Mouse (Mus musculus) embryonic facial prominence, embryonic 14.5 days (tissue): Measurements from ENCODE around the gene Lgi4. TPM values are rescaled to one million over a fixed set of nuclear protein-coding genes. Genes with fewer than 3 reads are reported as not detected.

ENCODE experiments used
- ATAC-seq: fragments of 200-750 bp; cut with Nextera tagmentation; 2 replicates; pipeline ENCODE4 v1.8.0; 2017; ENCODE audit warnings: low read depth, moderate number of reproducible peaks, moderate TSS enrichment
- DNase-seq: peaks from one replicate; pipeline ENCODE4 v3.0.0-alpha.2; 2015; ENCODE audit warnings: low spot score
- H3K27ac ChIP-seq: fragments of 300-500 bp; sonication (generic); replicated peaks from 2 replicates; pipeline ENCODE4 v1.5.1; 2014; ENCODE audit warnings: low read depth, mild to moderate bottlenecking, low read length, moderate library complexity
- H3K27me3 ChIP-seq: fragments of 300-500 bp; sonication (generic); replicated peaks from 2 replicates; pipeline ENCODE4 v1.6.1; 2014; ENCODE audit warnings: low read length; ENCODE audit not compliant: control insufficient read depth, insufficient read depth
- H3K36me3 ChIP-seq: fragments of 300-500 bp; sonication (generic); 2 replicates; pipeline ENCODE4 v1.6.1; 2014; ENCODE audit warnings: low read length, mixed read lengths; ENCODE audit not compliant: control insufficient read depth, insufficient read depth
- H3K4me1 ChIP-seq: fragments of 300-500 bp; sonication (generic); 2 replicates; pipeline ENCODE4 v1.6.1; 2014; ENCODE audit warnings: antibody characterized with exemption, low read length; ENCODE audit not compliant: control insufficient read depth, insufficient read depth
- H3K4me2 ChIP-seq: fragments of 300-500 bp; sonication (generic); 2 replicates; pipeline ENCODE4 v1.6.1; 2014; ENCODE audit warnings: low read depth, mild to moderate bottlenecking, low read length, moderate library complexity, mixed read lengths
- H3K4me3 ChIP-seq: fragments of 300-500 bp; sonication (generic); 2 replicates; pipeline ENCODE4 v1.5.1; 2014; ENCODE audit warnings: low read depth, mild to moderate bottlenecking, low read length
- H3K9ac ChIP-seq: fragments of 300-500 bp; sonication (generic); 2 replicates; pipeline ENCODE4 v1.6.1; 2014; ENCODE audit warnings: low read depth, mild to moderate bottlenecking, low read length, moderate library complexity, mixed read lengths
- H3K9me3 ChIP-seq: fragments of 300-500 bp; sonication (generic); 2 replicates; pipeline ENCODE4 v1.6.1; 2016; ENCODE audit warnings: low read length; ENCODE audit not compliant: control insufficient read depth
- WGBS: fragments of 180-500 bp; shearing (Covaris S2); extraction: QIAGEN DNeasy Blood & Tissue Kit; methylation state at CpG from one replicate; pipeline ENCODE4 v1.1.7; 2014; 5-methylcytosine and 5-hydroxymethylcytosine counted together
- polyA plus RNA-seq: library from polyadenylated mRNA; unstranded; fragments of >200 nt; fragmentation: Nextera tagmentation; extraction: Ambion mirVana; gene quantifications from 2 replicates; pipeline ENCODE4 v1.2.1, GENCODE M21; 2014

Gene Lgi4
- polyA plus RNA-seq, 1 experiment from 2014 or later = 0.86 TPM

DNA sequence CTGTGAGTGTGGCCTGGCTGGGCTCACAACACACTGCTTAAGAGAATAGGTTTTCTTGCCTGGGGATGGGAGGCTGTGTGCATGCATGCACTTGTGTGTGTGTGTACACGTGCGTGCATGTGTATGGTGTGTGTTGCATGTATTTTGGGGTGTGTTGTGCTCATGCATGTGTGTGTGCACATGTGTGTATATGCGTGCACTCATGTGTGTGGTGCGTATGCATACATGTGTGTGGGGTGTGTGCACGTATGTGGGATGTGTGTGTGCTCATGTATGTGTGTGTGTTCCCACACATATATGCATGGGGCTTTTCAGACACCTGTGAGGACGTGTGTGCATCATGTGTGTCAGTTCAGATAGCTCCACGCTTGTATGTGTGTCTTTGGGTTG is 1.5 kb downstream of the Lgi4 start:
- WGBS = 84% methylated on average over 7 of the region's 7 CpGs
- Histone ChIP-seq H3K4me3 (no peak overlapping the region), H3K9ac (no peak overlapping the region), H3K27me3 (no peaks in the 10 kb centered on the region), H3K36me3 (no peaks in the 10 kb centered on the region), H3K4me2 (no peak overlapping the region), H3K27ac (no peak overlapping the region), H3K9me3 (no peaks in the 10 kb centered on the region), H3K4me1 (no peaks in the 10 kb centered on the region)
- no peak for DNase-seq
- ATAC-seq = no peak

GRCm38 (mm10) chr7:31063074-31063560 is 4.0 kb downstream of the Lgi4 start:
- H3K36me3 ChIP-seq = no peaks in the 10 kb centered on the region
- no peaks in the 10 kb centered on the region for H3K4me1 ChIP-seq
- H3K4me2 ChIP-seq = no peak overlapping the region
- no peak for DNase-seq
- no peak overlapping the region for H3K4me3 ChIP-seq
- no peaks in the 10 kb centered on the region for H3K27me3 ChIP-seq
- no peak for ATAC-seq
- 84% methylated on average over 12 of the region's 12 CpGs for WGBS
- no peak overlapping the region for H3K27ac ChIP-seq
- H3K9ac ChIP-seq = no peak overlapping the region
- no peaks in the 10 kb centered on the region for H3K9me3 ChIP-seq

DNA sequence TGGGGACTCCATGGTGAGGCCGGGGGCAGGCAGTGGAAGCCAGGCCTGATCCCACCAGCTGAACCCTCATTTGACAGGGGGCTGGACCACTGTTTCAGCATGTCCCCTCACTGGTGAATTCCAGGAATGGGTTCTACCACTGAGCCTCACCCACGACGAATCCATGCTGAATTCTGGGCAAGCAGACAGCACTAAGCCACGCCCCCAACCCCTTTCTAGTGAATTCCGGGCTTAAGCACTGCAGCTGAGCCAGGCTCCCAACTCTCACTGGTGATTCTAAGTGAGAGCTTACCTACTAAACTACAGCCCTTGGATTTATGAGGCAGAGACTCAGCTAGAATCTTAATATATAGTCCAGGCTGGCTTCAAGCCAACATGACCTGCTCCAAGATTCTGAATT is 8.7 kb downstream of the Lgi4 start:
- no peaks in the 10 kb centered on the region for H3K9me3 ChIP-seq
- no peaks in the 10 kb centered on the region for H3K27me3 ChIP-seq
- H3K27ac ChIP-seq = 0 out of 2 replicates have a peak overlapping the region, but pooled peaks have one; percentile 28
- no peak overlapping the region for H3K4me3 ChIP-seq
- no peaks in the 10 kb centered on the region for H3K36me3 ChIP-seq
- DNase-seq (peak; percentile 83), ATAC-seq (peak; percentile 67)
- H3K4me1 ChIP-seq = no peaks in the 10 kb centered on the region
- H3K9ac ChIP-seq = no peak overlapping the region
- H3K4me2 ChIP-seq = no peak overlapping the region
- 40% methylated on average over 5 of the region's 5 CpGs for WGBS

DNA sequence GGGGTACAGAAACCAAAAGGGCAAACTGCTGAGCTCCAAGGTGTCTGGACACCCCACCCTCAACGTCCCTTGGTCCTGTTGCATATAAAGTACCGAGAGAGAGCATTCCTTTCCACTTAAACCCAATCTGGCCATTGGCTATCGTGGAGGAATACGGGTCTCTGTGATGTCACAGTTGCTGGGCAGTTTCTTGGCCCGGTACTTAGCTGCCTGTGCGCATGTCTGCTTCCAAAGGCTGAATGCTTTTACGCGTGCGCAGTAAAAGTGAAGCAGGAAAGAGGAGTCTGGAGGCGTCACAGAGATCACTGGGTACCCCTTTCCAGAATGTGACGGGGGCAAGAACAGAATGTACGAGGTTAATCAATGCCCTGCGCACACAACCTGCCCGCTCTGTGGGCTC is 10.3 kb downstream of the Lgi4 start:
- H3K36me3 ChIP-seq = no peaks in the 10 kb centered on the region
- H3K27ac ChIP-seq = no peak overlapping the region
- H3K4me2 ChIP-seq = no peak overlapping the region
- H3K4me3 ChIP-seq = no peak overlapping the region
- no peak overlapping the region for H3K9ac ChIP-seq
- no peaks in the 10 kb centered on the region for H3K9me3 ChIP-seq
- no peaks in the 10 kb centered on the region for H3K4me1 ChIP-seq
- WGBS = 83% methylated on average over 14 of the region's 14 CpGs
- ATAC-seq (no peak), DNase-seq (no peak)
- H3K27me3 ChIP-seq = no peaks in the 10 kb centered on the region

DNA sequence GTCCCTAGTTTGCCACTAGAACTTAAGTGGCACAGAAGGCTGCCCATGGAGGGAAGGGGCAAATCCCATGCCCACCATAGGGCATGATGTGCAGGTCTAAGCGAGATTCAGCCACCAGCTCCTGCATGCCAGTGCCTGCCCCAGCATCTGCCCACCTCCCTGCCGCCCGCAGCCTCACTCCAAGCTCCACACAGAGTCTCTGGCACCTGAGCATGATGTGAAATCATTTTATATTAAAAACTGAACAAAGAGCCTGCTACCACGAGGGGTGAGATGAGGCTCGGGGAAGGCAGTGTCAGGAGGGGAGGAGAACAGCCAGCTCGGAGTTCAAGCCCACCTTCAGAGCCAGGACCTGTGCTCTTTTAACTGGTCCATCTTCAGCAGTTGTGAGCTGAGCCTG is 11.2 kb downstream of the Lgi4 start:
- no peak for ATAC-seq
- H3K27ac ChIP-seq = no peak overlapping the region
- no peak overlapping the region for H3K4me3 ChIP-seq
- no peaks in the 10 kb centered on the region for H3K27me3 ChIP-seq
- no peaks in the 10 kb centered on the region for H3K36me3 ChIP-seq
- WGBS = 78% methylated on average over 6 of the region's 6 CpGs
- no peak for DNase-seq
- no peak overlapping the region for H3K4me2 ChIP-seq
- H3K9me3 ChIP-seq = no peaks in the 10 kb centered on the region
- no peak overlapping the region for H3K9ac ChIP-seq
- no peaks in the 10 kb centered on the region for H3K4me1 ChIP-seq

DNA sequence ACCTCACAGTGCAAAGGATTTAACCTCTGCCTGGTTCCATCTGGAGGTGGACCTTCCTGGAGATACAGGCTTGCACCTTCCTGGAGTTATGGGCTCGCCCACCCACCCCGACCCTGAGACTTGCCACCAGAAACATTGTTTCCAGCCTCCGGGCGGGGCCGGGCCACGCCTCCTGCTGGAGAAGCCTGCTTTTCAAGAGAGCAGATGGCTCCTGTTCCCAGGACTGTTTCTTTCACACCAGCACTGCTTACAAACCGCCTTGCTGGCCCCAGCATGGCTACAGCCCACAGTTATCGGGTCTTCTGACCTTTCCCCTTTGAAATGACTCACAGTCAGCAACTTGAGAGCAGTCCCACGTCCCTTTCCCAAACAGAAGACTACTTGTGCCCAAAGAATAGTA is 13.2 kb downstream of the Lgi4 start:
- Histone ChIP-seq H3K27me3 (no peaks in the 10 kb centered on the region), H3K9ac (no peak overlapping the region), H3K36me3 (no peaks in the 10 kb centered on the region), H3K9me3 (no peaks in the 10 kb centered on the region), H3K4me1 (peaks cover 6% of the 10 kb centered on the region; the same call in 1 of the 2 replicates), H3K4me3 (no peak overlapping the region), H3K4me2 (no peak overlapping the region), H3K27ac (no peak overlapping the region)
- DNase-seq (no peak), ATAC-seq (no peak)
- 38% methylated on average over 9 of the region's 9 CpGs for WGBS

DNA sequence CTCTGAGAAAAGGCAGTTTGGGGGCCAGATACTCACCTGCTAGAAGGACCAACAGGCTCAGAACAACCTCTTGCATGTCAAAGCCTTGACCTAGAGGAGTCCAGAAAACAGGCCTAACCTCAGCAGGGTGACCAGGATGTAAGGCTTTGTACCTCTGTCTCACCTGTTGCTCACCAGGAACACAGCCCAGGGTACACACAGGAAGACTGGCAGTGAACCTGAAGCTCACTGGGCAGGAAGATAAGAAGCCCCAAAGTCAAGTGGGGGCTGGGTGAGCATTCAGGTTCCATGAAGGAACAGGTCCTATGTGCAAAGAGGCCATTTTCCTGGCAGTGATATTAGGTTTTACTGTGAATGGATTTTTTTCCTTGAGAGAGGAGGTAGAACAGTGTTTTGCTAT is 14.4 kb downstream of the Lgi4 start:
- Histone ChIP-seq H3K27ac (no peak overlapping the region), H3K4me2 (no peak overlapping the region), H3K4me3 (no peak overlapping the region), H3K27me3 (no peaks in the 10 kb centered on the region), H3K9ac (no peak overlapping the region), H3K4me1 (peaks cover 8% of the 10 kb centered on the region; the same call in 1 of the 2 replicates), H3K36me3 (no peaks in the 10 kb centered on the region), H3K9me3 (no peaks in the 10 kb centered on the region)
- DNase-seq = no peak
- no peak for ATAC-seq

GRCm38 (mm10) chr7:31074061-31074712 is 15.0 kb downstream of the Lgi4 start:
- DNase-seq (no peak), ATAC-seq (no peak)
- Histone ChIP-seq H3K9ac (no peak overlapping the region), H3K27me3 (no peaks in the 10 kb centered on the region), H3K9me3 (no peaks in the 10 kb centered on the region), H3K27ac (no peak overlapping the region), H3K4me3 (no peak overlapping the region), H3K4me1 (peaks cover 8% of the 10 kb centered on the region; the same call in 1 of the 2 replicates), H3K4me2 (no peak overlapping the region), H3K36me3 (no peaks in the 10 kb centered on the region)
- 71% methylated on average over 7 of the region's 7 CpGs for WGBS

DNA sequence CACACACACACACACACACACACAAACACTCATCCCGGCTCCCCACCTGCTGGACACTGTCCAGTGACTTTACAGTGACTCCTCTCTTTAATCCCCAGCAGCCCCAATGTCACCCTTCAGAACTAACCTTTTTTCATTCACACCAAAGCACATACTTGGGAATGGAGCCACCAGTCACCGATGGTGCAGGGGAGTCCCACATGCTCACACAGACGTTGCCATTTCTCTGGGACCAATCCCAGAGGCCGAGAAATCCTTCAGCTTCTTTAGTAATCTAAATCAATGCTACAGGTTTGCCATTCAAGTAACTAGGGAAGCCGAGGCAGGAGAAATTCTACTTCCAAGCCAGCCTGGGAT is 15.5 kb downstream of the Lgi4 start:
- no peaks in the 10 kb centered on the region for H3K36me3 ChIP-seq
- H3K4me2 ChIP-seq = no peak overlapping the region
- no peaks in the 10 kb centered on the region for H3K9me3 ChIP-seq
- 77% methylated on average over 5 of the region's 5 CpGs for WGBS
- no peak overlapping the region for H3K4me3 ChIP-seq
- no peak overlapping the region for H3K27ac ChIP-seq
- no peaks in the 10 kb centered on the region for H3K27me3 ChIP-seq
- H3K9ac ChIP-seq = no peak overlapping the region
- DNase-seq = no peak
- peaks cover 8% of the 10 kb centered on the region; the same call in 1 of the 2 replicates for H3K4me1 ChIP-seq
- ATAC-seq = no peak
